Mouse (Mus musculus): ENCODE results near the gene Vmn1r225. TPM values are rescaled to one million over a fixed set of nuclear protein-coding genes. Genes with fewer than 3 reads are reported as not detected.
"Not testable (repeated sequence)": the region's sequence is repeated elsewhere in the genome, so short reads cannot be mapped to it uniquely, and the experiment has no call there.

The Vmn1r225 gene
- not detected in 2 replicates for polyA plus RNA-seq (2016; fragmentation: Nextera tagmentation; extraction: Ambion mirVana)

DNA sequence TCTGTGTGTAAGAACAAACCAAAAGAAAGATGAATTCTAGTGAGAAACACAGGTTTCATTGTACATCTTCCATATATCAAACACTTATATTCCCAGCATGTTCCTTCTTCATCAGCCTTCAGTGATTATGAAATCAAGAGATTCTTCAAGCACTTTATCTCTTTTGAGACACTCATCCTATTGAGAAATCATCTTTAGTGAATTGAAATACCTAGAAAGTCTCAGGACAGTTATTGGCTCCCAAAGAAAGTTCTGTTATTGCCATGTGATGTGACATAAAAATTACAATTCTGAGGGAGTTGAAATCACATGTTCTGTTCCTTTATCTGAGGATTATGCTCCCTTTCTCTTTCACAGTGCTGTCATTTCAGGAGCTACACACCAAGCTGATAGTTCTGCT, at the start of gene Vmn1r225:
Gene Vmn1r225 (plus strand): TSS at position 301 of the 400 bp plus-strand sequence.
- Histone ChIP-seq H3K4me3 (replicated peaks) (no peak within 1 kb of the TSS), H3K4me2 (no peak within 1 kb of the TSS), H3K36me3 (replicated peaks) (no peaks in the 10 kb centered on the region), H3K9me3 (0 out of 2 replicates have a peak, but pooled peaks cover 7% of the 10 kb centered on the region), H3K27ac (no peak within 1 kb of the TSS), H3K4me1 (no peaks in the 10 kb centered on the region), H3K27me3 (no peaks in the 10 kb centered on the region), H3K9ac (no peak within 1 kb of the TSS)
- no peak for ATAC-seq (ENCODE audit: low FRiP score)

DNA sequence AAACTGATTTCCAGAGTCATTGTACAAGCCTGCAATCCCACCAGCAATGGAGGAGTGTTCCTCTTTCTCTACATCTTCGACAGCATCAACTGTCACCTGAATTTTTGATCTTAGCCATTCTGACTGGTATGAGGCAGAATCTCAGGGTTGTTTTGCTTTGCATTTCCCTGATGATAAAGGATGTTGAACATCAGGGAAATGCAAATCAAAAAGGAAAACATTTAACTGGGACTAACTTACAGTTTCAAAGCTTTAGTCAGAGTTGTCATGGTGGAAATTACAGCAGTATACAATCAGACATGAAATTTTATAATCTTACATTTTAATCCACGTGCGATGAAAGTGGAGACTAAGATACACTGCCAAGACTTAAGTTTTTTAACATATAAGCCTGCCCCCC, 24.6 kb upstream of the Vmn1r225 start:
- no peak for ATAC-seq (ENCODE audit: low FRiP score)
- 77% methylated on average over 3 of the region's 3 CpGs for WGBS

DNA sequence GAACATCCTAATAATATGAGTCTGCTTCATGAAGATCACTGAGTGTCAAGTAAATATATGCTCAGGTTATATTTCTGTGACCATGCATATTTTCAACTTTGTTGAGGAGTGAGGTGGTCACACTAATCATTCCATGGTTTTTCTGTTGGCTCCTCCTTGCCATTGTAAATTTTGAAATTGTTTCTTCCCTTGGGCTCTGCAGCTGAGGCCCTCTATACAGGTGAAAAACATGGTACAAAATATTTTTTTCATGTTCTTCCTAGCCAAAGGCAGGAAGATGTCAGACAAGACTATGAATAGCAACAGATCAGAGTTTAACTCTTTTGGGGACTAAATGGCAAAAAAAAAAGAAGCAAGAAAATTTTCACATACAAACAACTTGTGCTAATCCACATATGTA, 16.7 kb upstream of the Vmn1r225 start, which contains the start of gene Vmn2r108:
Gene Vmn2r108 (minus strand): TSS at position 101 of the 400 bp plus-strand sequence.
- H3K4me3 ChIP-seq (replicated peaks): no peak within 1 kb of the TSS
- H3K27ac ChIP-seq: no peak within 1 kb of the TSS
- 0 out of 2 replicates have a peak, but pooled peaks cover 5% of the 10 kb centered on the region for H3K9me3 ChIP-seq
- no peaks in the 10 kb centered on the region for H3K4me1 ChIP-seq
- H3K4me2 ChIP-seq: no peak within 1 kb of the TSS
- no peaks in the 10 kb centered on the region for H3K36me3 ChIP-seq (replicated peaks)
- H3K27me3 ChIP-seq: no peaks in the 10 kb centered on the region
- H3K9ac ChIP-seq: no peak within 1 kb of the TSS
- no peak for ATAC-seq (ENCODE audit: low FRiP score)

More for the DNA sequence above, 24.6 kb upstream of the Vmn1r225 start:
- Histone ChIP-seq H3K27ac (no peak overlapping the region), H3K36me3 (replicated peaks) (no peaks in the 10 kb centered on the region), H3K4me1 (no peaks in the 10 kb centered on the region), H3K9me3 (no peaks in the 10 kb centered on the region; the same call in 1 of the 2 replicates), H3K27me3 (no peaks in the 10 kb centered on the region), H3K4me2 (no peak overlapping the region), H3K4me3 (replicated peaks) (no peak overlapping the region), H3K9ac (no peak overlapping the region)

DNA sequence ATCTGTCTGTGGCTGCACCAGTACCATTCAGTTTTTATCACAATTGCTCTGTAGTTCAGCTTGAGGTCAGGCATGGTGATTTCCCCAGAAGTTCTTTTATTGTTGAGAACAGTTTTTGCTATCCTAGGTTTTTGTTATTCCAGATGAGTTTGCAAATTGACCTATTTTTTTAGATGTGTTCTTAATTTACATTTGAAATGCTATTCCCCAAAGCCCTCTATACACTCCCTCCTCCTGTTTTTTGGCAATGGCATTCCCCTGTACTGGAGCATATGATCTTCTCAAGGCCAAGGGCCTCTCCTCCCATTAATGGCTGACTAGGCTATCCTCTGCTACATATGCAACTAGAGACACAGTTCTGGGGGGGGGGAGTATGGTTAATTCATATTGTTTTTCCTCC, 10.3 kb downstream of the Vmn1r225 start:
- H3K36me3 ChIP-seq (replicated peaks): not testable (repeated sequence)

More for the DNA sequence above, 10.3 kb downstream of the Vmn1r225 start:
- not testable (repeated sequence) for H3K27me3 ChIP-seq; H3K27ac ChIP-seq; H3K4me1 ChIP-seq; H3K4me2 ChIP-seq; H3K9ac ChIP-seq; H3K4me3 ChIP-seq (replicated peaks); ATAC-seq (ENCODE audit: low FRiP score)
- H3K9me3 ChIP-seq: peaks cover 20% of the 10 kb centered on the region; the same call in 1 of the 2 replicates

Other genes with a start within 250 kb of the Vmn1r225 start
- gene Vmn2r106, start 212.6 kb upstream of the Vmn1r225 start, polyA plus RNA-seq (2016; fragmentation: Nextera tagmentation; extraction: Ambion mirVana): not detected in 2 replicates
- gene Vmn2r107, start 152.9 kb upstream of the Vmn1r225 start, polyA plus RNA-seq (2016; fragmentation: Nextera tagmentation; extraction: Ambion mirVana): not detected in 2 replicates
- not detected in 2 replicates for gene Vmn1r224, start 84.0 kb upstream of the Vmn1r225 start, polyA plus RNA-seq (2016; fragmentation: Nextera tagmentation; extraction: Ambion mirVana)
- not detected in 2 replicates for gene Vmn2r108, start 16.8 kb upstream of the Vmn1r225 start, polyA plus RNA-seq (2016; fragmentation: Nextera tagmentation; extraction: Ambion mirVana)
- gene Vmn2r109, start 66.6 kb downstream of the Vmn1r225 start, polyA plus RNA-seq (2016; fragmentation: Nextera tagmentation; extraction: Ambion mirVana): not detected in 2 replicates
- 0.06 and 0.14 TPM in 2 replicates for gene Vmn2r110, start 98.3 kb downstream of the Vmn1r225 start, polyA plus RNA-seq (2016; fragmentation: Nextera tagmentation; extraction: Ambion mirVana)
- gene Fpr-rs3, start 126.7 kb downstream of the Vmn1r225 start, polyA plus RNA-seq (2016; fragmentation: Nextera tagmentation; extraction: Ambion mirVana): not detected in 2 replicates
- not detected in 2 replicates for gene Vmn1r226, start 184.7 kb downstream of the Vmn1r225 start, polyA plus RNA-seq (2016; fragmentation: Nextera tagmentation; extraction: Ambion mirVana)
- not detected in 2 replicates for gene Vmn1r227, start 231.7 kb downstream of the Vmn1r225 start, polyA plus RNA-seq (2016; fragmentation: Nextera tagmentation; extraction: Ambion mirVana)